Mouse (Mus musculus): ENCODE results near the gene Perm1.
A peak's percentile ranks its signal among the peaks of the same experiment; 100 is the strongest.

Perm1 gene

DNA sequence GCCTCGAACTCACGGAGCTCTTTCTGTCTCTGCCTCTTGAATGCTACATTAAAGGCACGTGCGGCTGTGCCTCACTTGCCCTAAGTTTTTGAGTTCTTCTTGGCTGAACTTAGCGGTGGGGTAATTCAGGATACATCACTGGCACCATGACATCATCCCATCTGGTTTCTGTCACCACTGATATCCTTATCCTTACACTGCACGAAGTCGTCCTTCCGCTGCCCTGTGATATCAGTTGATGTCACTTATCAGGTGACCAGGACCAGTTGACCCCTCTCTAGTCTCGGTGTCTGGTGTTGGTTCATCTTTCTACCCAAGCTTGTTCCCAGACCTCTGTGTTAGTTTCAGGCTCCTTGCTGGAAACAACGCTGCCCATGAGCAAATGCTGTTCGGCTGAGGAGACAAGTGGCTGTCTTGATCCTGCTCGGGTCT, 13.2 kb upstream of the Perm1 start:
- DNase-seq: no peak

DNA sequence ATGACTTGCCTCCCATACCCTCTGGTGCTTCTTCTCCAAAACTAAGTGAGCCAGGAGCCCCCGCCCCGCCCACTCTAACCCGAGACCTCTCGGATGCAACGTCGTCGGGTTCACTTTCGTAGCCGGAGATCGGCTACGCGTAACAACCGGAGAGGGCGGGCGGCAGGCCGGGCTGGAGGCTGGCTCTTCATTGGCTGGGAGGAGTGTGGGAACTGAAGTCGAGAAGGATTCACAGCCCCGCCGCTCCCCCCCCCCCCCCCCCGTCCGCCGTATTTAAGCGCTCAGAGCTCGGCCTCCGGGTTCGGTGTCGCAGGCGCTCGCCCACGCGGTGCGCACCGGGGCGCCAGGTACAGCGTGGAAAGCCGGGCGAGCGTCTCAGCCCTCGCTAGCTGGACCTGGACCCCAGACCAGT, 12.7 kb upstream of the Perm1 start, which contains the start of gene AW011738:
TSS of gene AW011738 (plus strand) at position 304 of the 412 bp plus-strand sequence.
- DNase-seq: peak; percentile 83

DNA sequence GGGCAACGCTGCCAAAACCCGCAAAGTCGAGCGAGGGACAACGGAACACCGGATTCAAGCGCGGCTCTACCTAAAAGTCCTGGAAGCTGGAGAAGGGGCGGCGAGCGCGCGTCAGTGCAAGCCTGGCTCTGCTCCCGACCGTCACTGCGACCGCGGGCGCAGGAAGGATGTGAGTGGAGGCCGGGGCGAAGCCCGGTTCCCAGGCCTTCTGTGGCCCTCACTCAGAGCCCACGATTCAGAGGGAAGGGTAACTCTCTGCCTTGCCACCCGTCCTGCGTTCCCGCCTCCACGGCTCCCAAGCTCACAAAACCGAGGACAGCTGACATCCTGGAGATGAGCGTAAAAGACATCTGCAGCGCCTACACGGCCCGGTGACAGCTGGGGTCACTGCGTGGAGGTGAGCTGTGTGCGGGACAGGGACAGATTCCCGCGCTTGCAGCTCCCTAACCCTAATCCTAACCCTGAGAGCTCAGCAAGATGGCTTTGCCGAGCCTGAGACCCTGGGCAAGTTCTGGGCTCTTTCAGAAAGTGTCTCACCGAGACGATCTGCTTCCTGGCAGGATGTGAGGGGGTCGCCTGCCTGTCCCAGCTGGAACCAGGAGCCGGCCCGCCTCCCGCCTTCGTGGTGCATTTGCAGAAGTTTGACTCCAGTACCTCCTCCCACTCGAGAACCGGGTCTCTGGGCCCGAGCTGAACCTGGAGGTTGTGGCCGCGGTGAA, 12.1 kb upstream of the Perm1 start:
- DNase-seq: peak; percentile 56

DNA sequence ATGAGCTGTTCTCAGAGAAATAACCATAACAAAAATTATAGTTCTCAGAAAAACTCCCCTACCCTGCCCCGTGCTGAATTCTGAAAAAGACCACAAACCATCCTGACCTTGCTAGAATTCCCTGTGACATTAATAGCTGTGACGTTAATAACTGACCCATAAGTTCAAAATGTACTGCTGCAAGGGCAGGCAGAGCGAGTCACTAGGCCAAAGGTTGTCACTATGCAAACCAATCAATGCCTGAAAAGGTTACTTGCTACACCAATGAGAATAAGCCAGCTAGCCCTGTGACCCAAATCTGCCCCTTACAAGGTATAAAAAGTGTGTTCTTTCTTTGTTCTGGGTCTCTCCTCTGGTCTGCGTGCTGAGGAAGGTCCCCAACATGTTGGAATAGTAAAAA, 6.8 kb upstream of the Perm1 start:
- no peak for DNase-seq

DNA sequence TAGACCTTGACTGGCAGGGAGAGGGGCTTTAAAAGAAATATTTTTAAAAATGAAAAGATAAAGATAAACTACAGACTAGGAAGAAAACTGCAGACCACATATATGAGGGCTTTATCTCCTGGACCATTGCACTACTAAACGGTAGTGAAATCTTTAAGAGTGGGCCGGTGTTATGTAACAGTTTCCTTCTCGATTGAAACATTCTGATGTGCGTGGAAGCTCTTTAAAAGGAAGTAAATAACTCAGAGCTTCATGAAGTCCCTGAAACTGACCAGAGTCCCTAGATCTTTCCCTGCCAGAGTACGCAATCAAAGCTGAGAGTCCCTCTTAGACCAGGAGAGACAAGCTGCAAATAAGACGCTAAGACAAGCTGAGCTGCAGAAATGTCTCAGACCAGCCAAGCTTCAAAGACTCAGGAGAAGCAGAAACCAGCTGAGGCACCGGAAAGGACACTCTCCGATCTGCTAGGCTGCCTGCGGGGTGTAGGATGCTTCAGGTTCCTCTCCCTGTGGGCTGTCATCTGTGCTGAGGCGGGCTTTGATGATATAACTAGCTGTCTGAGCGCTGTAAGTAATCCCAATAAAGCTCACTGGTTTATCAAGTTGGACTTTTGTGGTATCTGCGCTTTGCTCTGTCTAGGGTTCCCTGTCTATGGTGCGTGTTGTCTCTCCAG, 5.6 kb upstream of the Perm1 start:
- DNase-seq: no peak

DNA sequence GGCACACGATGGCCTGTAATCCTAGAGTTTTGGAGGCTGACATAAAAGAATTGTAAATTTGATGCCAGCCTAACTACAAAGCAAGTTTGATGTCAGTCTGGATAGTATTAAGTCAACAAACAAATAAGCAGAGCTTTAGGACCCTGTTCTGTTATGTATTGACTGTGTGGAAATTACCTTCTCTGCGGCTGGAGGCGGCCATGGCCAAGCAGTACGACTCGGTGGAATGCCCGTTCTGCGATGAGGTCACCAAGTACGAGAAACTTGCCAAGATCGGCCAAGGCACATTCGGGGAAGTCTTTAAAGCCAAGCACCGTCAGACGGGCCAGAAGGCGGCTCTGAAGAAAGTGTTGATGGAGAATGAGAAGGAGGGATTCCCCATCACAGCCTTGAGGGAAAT, 2.5 kb upstream of the Perm1 start:
- no peak for DNase-seq

DNA sequence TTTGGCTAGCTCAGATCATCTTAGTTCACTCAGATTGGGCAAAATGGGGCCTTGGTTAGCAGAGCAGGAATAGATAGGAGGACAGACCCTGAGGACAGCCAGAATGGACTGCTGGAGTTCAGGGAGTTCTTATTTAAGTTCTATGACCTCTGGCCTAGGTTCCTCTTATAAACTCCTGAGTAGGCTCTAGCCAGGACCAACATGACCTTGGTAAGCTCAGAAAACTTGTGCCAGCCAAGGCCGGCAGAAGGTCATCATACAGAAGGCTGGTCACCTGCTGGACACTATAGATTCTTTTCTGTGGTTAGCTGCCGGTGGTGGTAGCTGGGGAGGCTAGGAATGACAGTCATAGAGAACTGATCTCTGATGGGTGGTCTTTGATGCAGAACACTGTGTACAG, 528 bp downstream of the Perm1 start:
- DNase-seq: no peak

DNA sequence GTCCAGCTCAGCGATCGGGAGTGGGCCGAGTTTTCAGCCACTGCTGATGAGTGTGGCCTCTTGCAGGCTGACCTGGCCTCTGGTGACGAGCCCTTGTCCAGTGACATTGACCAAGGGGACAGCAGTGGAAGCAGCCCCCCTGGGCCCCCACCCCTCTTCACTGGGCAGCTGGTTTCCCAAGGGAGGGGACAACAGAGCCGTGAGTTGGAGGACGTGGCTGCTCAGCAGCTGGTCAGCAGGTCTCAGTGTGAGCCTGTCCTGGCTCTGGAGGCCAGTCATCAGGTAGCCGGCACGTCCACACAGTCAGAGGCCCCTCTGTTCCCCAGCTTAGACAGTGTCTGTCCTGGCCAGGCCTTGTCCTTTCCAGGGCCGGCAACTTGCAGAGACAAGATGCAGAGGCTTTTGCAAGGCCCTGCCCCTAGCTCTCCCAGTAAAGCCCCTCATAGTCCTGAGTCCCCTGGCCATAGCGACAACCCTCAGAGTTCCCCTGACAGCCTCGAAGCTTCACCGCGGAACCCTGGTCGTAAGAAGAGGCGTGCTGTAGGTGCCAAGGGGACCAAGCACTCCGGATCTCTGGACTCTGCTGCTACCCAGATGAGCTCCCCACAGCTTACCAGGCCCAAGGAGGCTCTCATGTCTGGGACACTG, 1.5 kb downstream of the Perm1 start:
- no peak for DNase-seq

DNA sequence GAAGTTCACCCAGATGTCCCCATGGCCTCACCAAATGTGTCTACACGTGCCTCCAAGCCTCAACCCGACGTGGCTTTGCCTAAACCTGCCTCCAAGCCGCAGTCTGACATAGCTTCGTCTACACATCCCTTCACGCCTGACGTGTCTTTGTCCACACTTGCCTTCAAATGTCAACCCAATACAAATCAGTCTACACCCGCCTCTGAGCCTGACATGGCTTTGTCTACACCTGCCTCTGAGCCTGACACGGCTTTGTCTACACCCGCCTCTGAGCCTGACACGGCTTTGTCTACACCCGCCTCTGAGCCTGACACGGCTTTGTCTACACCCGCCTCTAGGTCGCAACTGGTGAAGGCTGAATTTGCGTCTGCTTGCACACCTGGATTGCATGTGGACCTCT, 2.2 kb downstream of the Perm1 start:
- DNase-seq: no peak

DNA sequence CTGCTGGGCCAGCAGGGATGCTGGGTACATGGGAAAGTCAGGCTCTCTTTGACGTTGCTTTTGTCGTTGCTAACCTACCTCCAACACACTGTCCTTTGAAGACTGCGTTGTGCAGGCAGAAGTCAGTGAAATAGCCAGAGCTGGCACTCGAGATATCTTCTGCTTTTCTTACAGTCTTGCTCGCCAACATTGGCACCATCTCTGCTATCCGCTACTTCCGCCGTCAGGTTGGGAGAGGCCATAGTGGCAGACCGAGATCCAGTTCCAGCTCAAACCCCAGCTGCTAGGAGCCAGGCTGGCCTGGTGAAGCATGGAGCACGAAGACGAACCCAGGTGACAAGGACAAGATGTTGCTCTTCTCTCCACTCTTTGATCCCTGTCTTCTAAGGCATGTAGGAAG, 4.3 kb downstream of the Perm1 start:
- no peak for DNase-seq

DNA sequence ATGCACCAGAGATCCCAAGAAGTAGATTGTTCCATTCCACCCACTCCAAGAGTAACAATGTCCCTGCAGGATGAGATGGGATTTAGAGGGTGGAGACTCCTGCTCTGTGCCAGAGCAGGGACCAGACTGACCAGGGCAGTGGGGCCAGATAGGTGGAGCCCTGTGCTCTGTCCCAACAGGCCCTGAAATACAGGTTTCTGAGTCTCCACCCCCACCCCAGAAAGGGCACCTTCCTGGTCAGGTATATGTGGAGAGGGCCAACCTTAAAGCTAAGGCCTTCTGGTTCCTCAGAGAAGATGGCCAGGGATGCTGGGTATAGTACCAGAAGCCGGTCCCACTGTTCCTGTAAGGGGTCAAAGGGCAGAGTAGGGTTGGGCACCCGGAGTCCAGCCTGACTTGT, 8.6 kb downstream of the Perm1 start:
- DNase-seq: no peak

DNA sequence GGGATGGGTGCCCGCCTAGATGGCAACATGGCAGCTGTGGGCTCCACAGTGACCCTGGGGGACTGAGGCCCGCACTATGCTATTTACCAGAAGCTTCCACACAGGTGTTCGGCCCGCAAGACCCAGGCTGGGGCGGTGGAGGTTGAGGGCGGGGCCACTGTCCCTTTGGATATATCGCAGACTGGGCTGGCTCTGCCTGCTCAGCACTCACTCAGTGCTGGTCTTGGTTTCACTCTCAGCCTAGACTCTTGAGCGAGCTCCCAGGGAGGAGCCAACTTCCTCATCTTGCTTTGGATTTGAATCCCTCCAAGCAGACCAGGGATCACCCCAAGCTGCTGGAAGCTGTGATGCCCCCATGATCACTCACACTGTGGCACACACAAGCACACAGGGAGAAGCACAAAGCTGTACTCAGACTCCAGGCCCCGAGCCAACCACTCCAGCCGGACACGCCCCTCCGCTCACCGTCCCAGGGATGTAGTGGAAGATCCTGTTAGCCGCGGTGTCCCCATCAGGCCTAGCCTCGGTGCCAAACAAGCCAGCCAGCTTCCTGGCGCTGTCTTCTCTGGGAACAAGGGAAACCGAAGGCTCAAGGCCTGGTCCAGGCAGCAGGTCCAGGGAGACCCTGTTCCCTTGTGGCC, 12.2 kb downstream of the Perm1 start:
- DNase-seq: no peak

DNA sequence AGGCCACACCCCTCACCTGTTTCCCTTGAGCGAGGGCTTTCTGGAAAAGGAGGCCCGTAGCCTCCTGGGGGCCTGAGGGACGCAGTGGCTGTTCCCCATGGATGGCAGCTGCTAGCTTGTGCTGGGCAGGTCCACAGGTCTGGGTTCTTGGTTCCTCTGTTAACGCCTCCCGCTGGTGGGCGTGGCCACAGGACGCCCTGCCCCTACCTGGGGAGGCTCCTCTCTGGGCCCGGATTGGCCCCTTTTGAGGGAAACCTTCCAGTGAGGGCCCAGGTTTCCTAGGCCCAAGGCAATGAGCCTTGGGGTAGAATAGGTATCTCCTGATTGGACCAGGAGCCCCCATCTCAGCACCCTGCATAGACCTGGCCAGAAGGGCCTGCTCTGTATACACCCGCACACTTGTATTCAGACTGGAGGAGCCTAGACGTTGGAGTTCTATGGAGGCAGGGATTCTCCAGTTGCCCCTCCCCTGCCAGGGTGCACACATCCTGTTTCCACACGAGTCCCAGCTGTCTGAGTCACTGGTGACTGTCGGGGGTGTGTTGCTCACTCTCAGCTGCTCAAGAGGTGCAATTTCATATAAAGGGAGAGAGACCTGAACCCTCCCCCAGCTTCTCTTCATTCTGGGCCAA, 12.8 kb downstream of the Perm1 start:
- DNase-seq: no peak

DNA sequence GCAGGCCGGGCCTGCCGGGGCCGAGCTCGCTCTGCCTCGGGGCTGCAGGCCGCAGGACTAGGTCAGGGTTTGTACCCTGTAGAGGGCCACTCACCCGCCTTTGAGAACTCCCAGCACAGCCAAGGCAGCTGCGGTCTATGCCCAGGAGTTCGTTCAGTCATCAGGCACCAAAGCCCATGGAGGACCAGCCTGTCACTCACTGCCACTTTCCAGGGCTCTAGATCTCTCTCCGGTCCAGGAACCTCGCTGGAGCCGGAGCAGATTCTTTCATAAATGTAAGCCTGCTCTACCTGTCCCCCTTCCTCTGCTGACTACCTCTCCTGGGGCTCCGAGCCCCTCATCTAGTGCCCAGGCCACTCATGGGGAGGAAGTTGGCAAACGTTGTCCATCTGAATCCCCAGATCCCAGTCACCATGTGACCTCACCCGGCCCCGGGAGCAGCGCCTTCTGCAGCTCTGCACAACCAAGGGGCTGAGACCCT, 18.4 kb downstream of the Perm1 start:
- DNase-seq: peak; percentile 41

DNA sequence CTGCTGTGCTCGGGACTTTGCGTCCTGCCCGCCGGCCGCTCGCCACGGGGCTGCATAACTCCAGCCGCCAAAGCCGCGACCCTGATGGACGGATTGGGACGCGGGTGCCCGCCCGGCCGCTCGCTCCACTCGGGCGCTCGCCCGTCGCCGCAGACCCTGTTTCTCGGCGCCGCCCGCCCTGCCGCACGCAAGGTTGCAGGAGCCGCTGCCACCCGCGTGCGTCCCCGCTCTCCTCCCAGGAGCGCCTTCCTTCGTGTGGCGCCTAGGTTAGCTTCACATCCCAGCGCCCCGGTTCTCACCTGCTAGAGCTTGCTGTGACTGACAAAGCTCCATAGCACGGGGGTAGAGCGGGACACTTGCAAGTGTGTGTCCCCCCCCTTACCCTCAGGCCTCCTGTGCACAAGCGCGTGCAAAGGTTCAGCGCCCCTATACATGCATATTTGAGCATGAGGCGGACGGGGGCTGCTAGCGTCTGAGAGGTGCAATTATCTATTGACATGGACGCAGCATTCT, 19.1 kb downstream of the Perm1 start, which contains the start of gene Plekhn1:
TSS of gene Plekhn1 (minus strand) at position 157 of the 513 bp plus-strand sequence.
- DNase-seq: peak; percentile 84

DNA sequence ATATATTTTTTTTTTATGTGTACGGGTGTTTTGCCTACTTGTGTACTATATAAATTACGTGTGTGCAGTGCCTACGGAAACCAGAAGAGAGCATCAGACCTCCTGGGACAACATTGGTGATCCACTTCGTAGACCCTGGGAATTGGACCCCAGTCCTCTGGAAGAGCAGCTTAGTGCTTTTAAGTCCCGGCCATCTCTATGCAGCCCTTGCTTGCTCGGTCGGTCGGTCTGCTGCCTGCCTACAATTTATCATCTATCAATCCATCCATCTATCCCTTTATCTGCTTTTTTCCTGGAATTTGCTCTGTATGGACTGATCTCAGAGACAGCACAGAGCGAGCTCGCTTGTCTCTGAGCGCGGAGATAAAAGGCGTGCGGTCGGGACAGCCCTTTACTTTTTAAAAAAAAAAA, 19.7 kb downstream of the Perm1 start:
- DNase-seq: peak; percentile 47

DNA sequence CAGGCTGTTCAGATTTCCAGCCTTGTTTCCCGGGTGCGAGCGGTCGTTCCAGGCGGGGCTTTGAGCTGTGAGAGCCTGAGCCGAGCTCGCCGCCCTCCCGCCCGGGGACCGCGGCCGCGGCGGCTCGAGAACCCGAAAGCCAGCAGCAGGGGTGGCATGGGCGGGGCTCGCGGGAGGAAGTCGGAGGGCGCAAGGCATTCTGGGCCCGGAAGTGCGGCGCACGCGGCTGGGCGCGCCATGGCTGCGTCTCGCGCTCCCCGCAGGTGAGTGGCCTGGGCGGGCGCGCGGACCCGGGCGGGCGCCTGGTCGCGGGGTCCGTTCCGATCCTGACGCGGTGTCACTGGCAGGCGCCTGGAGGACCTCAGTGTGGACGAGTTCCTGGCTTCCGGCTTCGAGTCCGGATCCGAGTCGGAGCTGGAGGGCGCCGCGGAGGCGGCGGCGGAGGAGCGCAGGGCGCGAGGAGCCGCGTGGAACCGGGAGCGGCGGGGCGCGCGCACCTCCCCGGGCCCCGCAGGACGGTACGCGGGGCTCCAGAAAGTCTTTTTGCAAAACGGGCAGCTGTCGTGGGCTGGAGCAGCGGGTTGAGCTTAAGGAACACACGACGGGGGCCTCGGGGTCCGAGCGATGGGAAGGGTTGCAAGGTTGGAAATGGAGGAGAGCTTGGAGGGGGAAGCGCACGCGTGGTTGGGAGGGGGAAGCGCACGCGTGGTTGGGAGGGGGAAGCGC, 20.3 kb downstream of the Perm1 start, which contains the start of gene Noc2l:
TSS of gene Noc2l (plus strand) at position 203 of the 726 bp plus-strand sequence.
- DNase-seq: peak; percentile 96

DNA sequence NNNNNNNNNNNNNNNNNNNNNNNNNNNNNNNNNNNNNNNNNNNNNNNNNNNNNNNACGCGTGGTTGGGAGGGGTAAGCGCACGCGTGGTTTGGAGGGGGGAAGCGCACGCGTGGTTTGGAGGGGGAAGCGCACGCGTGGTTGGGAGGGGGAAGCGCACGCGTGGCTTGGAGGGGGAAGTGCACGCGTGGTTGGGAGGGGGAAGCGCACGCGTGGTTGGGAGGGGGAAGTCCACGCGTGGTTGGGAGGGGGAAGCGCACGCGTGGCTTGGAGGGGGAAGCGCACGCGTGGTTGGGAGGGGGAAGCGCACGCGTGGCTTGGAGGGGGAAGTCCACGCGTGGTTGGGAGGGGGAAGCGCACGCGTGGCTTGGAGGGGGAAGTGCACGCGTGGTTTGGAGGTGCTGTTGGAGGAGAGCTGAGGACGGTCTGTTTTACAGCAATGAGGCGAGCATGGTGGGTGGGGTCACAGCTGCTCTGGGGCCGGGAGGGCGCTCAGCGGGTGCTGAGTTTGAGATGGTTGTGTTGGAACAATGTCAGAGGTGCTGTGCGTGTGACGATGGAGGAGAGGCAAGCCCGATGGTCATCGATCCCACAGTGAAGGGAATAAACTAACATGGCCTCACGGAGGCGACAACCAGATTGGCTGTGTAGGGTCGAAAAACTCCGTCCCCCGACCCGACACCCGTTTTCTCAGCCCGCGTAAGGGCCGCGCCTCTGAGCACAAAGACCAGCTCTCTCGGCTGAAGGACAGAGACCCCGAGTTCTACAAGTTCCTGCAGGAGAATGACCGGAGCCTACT, 21.2 kb downstream of the Perm1 start:
- peak; percentile 46 for DNase-seq

DNA sequence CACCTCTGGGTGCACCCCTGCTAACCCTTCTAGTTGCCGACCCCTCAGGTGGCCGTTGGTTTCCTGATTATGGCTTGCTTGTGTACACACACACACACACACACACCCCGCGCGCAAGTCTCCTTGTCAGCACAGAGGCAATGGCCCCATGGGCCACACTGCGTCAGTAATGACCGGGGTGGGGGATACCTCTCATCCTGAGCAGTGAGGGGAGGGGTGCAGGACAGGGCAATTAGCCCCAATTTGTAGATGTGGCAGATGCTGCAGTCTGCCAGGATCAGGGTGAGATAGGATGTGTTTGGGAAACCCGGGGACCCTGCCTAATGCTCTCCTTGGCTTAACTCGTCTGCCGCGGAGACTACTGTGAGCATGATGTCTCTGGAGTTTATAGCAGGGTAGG, 33.9 kb downstream of the Perm1 start:
- no peak for DNase-seq

DNA sequence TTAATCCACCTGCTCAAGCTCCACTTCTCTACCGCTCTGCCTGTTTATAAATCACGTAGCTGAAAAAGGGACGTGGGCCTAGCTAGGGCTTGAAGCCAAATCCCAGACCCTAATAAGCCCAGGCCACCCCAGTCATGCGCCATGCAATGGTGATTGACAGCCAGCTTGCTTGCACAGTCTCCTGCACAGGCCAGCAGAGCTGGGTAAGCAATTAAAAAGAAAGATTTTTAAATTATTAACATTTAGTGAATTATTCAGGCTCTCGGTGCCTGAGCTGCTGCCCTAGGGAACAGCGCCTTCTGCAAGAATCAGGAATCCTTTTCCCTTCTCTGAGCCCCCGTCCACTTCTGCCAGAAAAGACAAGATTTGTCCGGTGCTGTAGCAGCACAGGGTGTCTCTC, 35.4 kb downstream of the Perm1 start:
- DNase-seq: no peak

DNA sequence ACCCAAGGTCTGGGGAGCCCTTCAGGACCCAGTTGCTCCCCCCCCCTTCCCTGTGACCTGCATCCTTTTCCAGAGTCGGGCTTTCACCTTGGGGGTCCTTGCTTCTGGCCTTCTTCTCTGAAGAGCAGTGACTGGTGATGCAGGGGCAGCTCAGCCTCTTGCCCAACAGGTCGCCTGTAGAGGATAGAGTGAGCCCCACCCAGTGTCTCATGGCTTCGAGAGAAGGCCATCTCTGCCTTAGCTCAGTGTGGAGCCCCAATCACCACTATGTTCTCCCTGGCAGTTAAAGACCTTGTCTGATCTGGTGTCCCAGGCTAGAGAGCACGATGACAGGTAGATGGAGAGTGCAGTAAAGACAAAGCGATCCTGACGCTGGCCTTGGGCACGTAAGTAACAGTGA, 36.5 kb downstream of the Perm1 start:
- DNase-seq: no peak
